Mouse (Mus musculus): ENCODE data around the gene Apobr.

- TF ChIP-seq POLR2A (IDR thresholded peaks at IDR 0.05; ENCODE audit: borderline replicate concordance, extremely low read depth, low read depth, low read length): no peak
- TF ChIP-seq CTCF (IDR thresholded peaks at IDR 0.05; ENCODE audit: insufficient read depth, low read length): no peak
These were observed 28.1 kb upstream of the Apobr start for GRCm38 (mm10) chr7:126556635-126557034.
